Mouse (Mus musculus) central nervous system, embryonic 11.5 days (tissue): ENCODE measurements around the gene Psmd14. TPM values are rescaled to one million over a fixed set of nuclear protein-coding genes. Genes with fewer than 3 reads are reported as not detected.

Experiments
- polyA plus RNA-seq: library from polyadenylated mRNA; depleted of rRNA; stranded (reverse); fragments of >200 nt; gene quantifications from 2 replicates; pipeline ENCODE4 v1.2.3, GENCODE M21; 2012; rRNA removed

Psmd14 gene
- 100 and 129 TPM in 2 replicates for polyA plus RNA-seq

DNA sequence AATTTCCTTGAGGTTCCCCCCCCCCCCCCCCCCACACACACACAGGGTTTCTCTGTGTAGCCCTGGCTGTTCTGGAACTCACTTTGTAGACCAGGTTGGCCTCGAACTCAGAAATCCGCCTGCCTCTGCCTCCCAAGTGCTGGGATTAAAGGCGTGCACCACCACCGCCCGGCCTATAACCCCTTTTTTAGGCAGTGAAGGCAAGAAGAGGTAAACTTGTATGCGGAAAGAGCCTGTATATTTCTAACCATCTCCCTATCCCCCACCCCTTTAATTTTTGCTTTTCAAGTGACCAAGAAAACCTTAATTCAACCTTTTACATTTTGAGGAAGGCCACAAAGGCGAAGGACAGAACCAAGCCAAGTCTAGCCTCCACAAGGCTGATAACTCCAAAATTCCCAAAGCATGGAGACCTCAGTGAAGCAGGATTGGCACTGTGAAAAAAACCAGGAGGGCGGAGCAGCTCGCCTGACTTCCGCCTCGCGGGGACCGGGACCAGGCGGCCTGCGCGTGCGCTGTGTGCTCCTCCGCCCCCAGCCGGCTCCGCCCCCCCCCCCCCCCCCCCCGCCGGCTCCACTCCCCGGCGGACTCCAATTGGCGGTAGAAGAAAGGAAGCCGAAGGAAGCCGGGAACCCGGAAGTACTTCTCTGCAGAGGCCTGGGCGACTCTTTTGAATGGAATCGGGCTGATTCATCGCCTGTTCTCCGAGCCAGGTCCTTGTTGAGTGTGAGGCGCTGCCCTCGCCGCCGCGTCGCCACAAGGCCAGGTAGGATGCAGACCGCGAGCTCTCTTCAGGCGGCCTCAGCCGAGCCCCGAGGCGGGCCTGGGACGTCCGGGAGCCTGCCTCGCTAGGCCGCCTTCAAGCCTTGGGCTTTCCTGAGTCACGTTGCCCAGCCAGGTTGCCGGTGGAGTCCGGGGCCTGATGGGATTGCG is at the start of gene Psmd14:
Gene Psmd14, plus strand, starts transcription at position 587 of the 933 bp plus-strand sequence.

DNA sequence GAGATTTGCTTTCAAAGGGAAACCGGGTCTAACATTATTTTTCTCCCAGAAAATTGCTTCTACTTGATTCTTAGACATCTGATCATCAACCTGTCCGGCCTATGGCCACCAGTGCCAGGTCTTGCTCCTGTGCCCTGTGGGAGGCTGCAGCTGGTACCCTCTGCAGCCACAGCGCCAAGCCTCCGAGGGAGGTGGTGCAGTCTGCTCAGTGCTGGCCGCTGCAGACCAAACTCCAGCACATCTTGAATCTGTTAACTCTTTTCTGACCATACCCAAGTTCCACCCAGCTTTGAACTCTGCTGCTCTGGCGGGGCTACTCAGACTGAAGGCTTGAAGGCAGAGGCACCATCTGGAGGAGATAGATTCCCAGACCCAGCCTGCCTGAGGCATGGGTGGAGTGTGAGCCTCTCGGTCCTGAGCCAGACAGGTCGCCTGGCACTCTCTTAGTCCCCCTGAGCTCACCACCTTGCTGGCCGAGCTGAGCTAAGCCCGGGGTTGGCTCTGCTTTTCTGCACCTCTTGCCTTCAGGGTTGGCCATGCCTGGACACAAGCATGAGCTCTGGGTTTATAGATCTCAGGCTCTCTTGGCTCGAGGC is 91.3 kb downstream of the Psmd14 start, which contains the start of gene Tbr1:
Gene Tbr1, plus strand, starts transcription at position 275 of the 596 bp plus-strand sequence.

Other genes starting within 250 kb of the Psmd14 start
- 14.0 and 25.5 TPM in 2 replicates for gene Tank, start 133.1 kb upstream of the Psmd14 start, polyA plus RNA-seq
- 7.9 and 10.5 TPM in 2 replicates for gene Tbr1, start 91.2 kb downstream of the Psmd14 start, polyA plus RNA-seq